Mouse (Mus musculus): ENCODE measurements around the gene Plxna2. TPM values are rescaled to one million over a fixed set of nuclear protein-coding genes. Genes with fewer than 3 reads are reported as not detected.

Gene Plxna2
- 1.2 TPM in 2 replicates for polyA plus RNA-seq (2012; rRNA removed)

GRCm38 (mm10) chr1:194617918-194618317 is at the start of gene Plxna2:
TSS of gene Plxna2 (plus strand) at chr1:194618218.
- Histone ChIP-seq H3K36me3 (ENCODE audit: control insufficient read depth, insufficient read depth, low read length) (no peaks in the 10 kb centered on the region), H3K27me3 (ENCODE audit: control insufficient read depth, insufficient read depth, low read length) (peaks cover 4% of the 10 kb centered on the region; the same call in 1 of the 2 replicates), H3K27ac (ENCODE audit: insufficient read depth, low read length) (no peak within 1 kb of the TSS), H3K4me3 (ENCODE audit: extremely low read depth, insufficient read depth, insufficient read length) (no peak within 1 kb of the TSS), H3K4me1 (ENCODE audit: control insufficient read depth, insufficient read depth, insufficient read length) (no peaks in the 10 kb centered on the region)
- DNase-seq (ENCODE audit: low read depth in 1 of 2, low spot score in 2 of 2), result no peak
- 90% methylated on average over 2 of the region's 2 CpGs for WGBS
- TF ChIP-seq POLR2A (IDR thresholded peaks at IDR 0.05; ENCODE audit: low read depth, low read length) (no peak), CTCF (IDR thresholded peaks at IDR 0.05; ENCODE audit: extremely low read depth, insufficient read depth, insufficient read length, insufficient replicate concordance) (no peak)

- Histone ChIP-seq H3K4me3 (ENCODE audit: extremely low read depth, insufficient read depth, insufficient read length) (no peak overlapping the region), H3K36me3 (ENCODE audit: control insufficient read depth, insufficient read depth, low read length) (no peaks in the 10 kb centered on the region), H3K27ac (ENCODE audit: insufficient read depth, low read length) (no peak overlapping the region), H3K4me1 (ENCODE audit: control insufficient read depth, insufficient read depth, insufficient read length) (no peaks in the 10 kb centered on the region), H3K27me3 (ENCODE audit: control insufficient read depth, insufficient read depth, low read length) (no peaks in the 10 kb centered on the region)
- WGBS, result 64% methylated on average over 3 of the region's 3 CpGs
- DNase-seq (ENCODE audit: low read depth in 1 of 2, low spot score in 2 of 2), result no peak
- no peak for TF ChIP-seq POLR2A (IDR thresholded peaks at IDR 0.05; ENCODE audit: low read depth, low read length)
Observed at GRCm38 (mm10) chr1:194573870-194574269, 44.1 kb upstream of the Plxna2 start.

DNA sequence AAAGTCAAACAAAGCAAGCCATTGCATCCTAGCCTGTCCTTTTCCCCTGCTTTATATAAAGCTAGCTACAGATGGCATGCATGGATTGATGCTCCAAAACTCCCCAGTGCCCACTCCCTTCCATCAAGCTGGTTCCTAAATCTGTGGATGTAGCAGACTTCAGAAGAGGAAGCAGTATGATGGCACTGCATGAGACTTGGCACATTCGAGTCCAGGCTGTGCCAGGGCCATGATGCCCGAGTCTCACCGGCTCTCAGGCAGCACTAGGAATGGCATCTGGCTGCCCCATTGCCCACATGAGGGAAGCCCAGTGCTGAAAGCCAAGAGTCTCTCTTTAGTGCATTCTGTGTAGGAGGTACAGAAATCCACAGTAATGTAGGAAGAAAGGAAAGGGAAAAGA is 39.7 kb upstream of the Plxna2 start:
- H3K4me3 ChIP-seq (ENCODE audit: extremely low read depth, insufficient read depth, insufficient read length), result no peak overlapping the region
- TF ChIP-seq CTCF (IDR thresholded peaks at IDR 0.05; ENCODE audit: extremely low read depth, insufficient read depth, insufficient read length, insufficient replicate concordance) (no peak), POLR2A (IDR thresholded peaks at IDR 0.05; ENCODE audit: low read depth, low read length) (no peak)

GRCm38 (mm10) chr1:194580539-194580938 is 37.5 kb upstream of the Plxna2 start:
- Histone ChIP-seq H3K27me3 (ENCODE audit: control insufficient read depth, insufficient read depth, low read length) (no peaks in the 10 kb centered on the region), H3K4me1 (ENCODE audit: control insufficient read depth, insufficient read depth, insufficient read length) (no peaks in the 10 kb centered on the region), H3K4me3 (ENCODE audit: extremely low read depth, insufficient read depth, insufficient read length) (no peak overlapping the region), H3K27ac (ENCODE audit: insufficient read depth, low read length) (no peak overlapping the region), H3K36me3 (ENCODE audit: control insufficient read depth, insufficient read depth, low read length) (no peaks in the 10 kb centered on the region)
- no peak for DNase-seq (ENCODE audit: low read depth in 1 of 2, low spot score in 2 of 2)
- no peak for TF ChIP-seq CTCF (IDR thresholded peaks at IDR 0.05; ENCODE audit: extremely low read depth, insufficient read depth, insufficient read length, insufficient replicate concordance)
- TF ChIP-seq POLR2A (IDR thresholded peaks at IDR 0.05; ENCODE audit: low read depth, low read length), result no peak

More for the DNA sequence above, 39.7 kb upstream of the Plxna2 start:
- Histone ChIP-seq H3K27ac (ENCODE audit: insufficient read depth, low read length) (no peak overlapping the region), H3K27me3 (ENCODE audit: control insufficient read depth, insufficient read depth, low read length) (no peaks in the 10 kb centered on the region), H3K4me1 (ENCODE audit: control insufficient read depth, insufficient read depth, insufficient read length) (no peaks in the 10 kb centered on the region), H3K36me3 (ENCODE audit: control insufficient read depth, insufficient read depth, low read length) (no peaks in the 10 kb centered on the region)
- WGBS, result 80% methylated on average over 3 of the region's 3 CpGs
- DNase-seq (ENCODE audit: low read depth in 1 of 2, low spot score in 2 of 2), result no peak

GRCm38 (mm10) chr1:194586670-194587069 is 31.3 kb upstream of the Plxna2 start:
- H3K4me3 ChIP-seq (ENCODE audit: extremely low read depth, insufficient read depth, insufficient read length), result no peak overlapping the region
- TF ChIP-seq POLR2A (IDR thresholded peaks at IDR 0.05; ENCODE audit: low read depth, low read length), result no peak
- no peak for TF ChIP-seq CTCF (IDR thresholded peaks at IDR 0.05; ENCODE audit: extremely low read depth, insufficient read depth, insufficient read length, insufficient replicate concordance)
- DNase-seq (ENCODE audit: low read depth in 1 of 2, low spot score in 2 of 2), result no peak
- no peaks in the 10 kb centered on the region for H3K27me3 ChIP-seq (ENCODE audit: control insufficient read depth, insufficient read depth, low read length)
- no peaks in the 10 kb centered on the region for H3K36me3 ChIP-seq (ENCODE audit: control insufficient read depth, insufficient read depth, low read length)
- H3K27ac ChIP-seq (ENCODE audit: insufficient read depth, low read length), result no peak overlapping the region
- 86% methylated on average over 1 of the region's 1 CpGs for WGBS
- no peaks in the 10 kb centered on the region for H3K4me1 ChIP-seq (ENCODE audit: control insufficient read depth, insufficient read depth, insufficient read length)

GRCm38 (mm10) chr1:194587532-194587931 is 30.5 kb upstream of the Plxna2 start:
- no peak for DNase-seq (ENCODE audit: low read depth in 1 of 2, low spot score in 2 of 2)

GRCm38 (mm10) chr1:194587956-194588668 is 29.9 kb upstream of the Plxna2 start:
- WGBS, result 27% methylated on average over 1 of the region's 1 CpGs
- Histone ChIP-seq H3K27ac (ENCODE audit: insufficient read depth, low read length) (no peak overlapping the region), H3K27me3 (ENCODE audit: control insufficient read depth, insufficient read depth, low read length) (no peaks in the 10 kb centered on the region), H3K4me1 (ENCODE audit: control insufficient read depth, insufficient read depth, insufficient read length) (no peaks in the 10 kb centered on the region), H3K36me3 (ENCODE audit: control insufficient read depth, insufficient read depth, low read length) (no peaks in the 10 kb centered on the region), H3K4me3 (ENCODE audit: extremely low read depth, insufficient read depth, insufficient read length) (no peak overlapping the region)
- no peak for DNase-seq (ENCODE audit: low read depth in 1 of 2, low spot score in 2 of 2)
- no peak for TF ChIP-seq POLR2A (IDR thresholded peaks at IDR 0.05; ENCODE audit: low read depth, low read length)
- no peak for TF ChIP-seq CTCF (IDR thresholded peaks at IDR 0.05; ENCODE audit: extremely low read depth, insufficient read depth, insufficient read length, insufficient replicate concordance)

More at GRCm38 (mm10) chr1:194587532-194587931, 30.5 kb upstream of the Plxna2 start:
- Histone ChIP-seq H3K4me3 (ENCODE audit: extremely low read depth, insufficient read depth, insufficient read length) (no peak overlapping the region), H3K27ac (ENCODE audit: insufficient read depth, low read length) (no peak overlapping the region), H3K36me3 (ENCODE audit: control insufficient read depth, insufficient read depth, low read length) (no peaks in the 10 kb centered on the region), H3K27me3 (ENCODE audit: control insufficient read depth, insufficient read depth, low read length) (no peaks in the 10 kb centered on the region), H3K4me1 (ENCODE audit: control insufficient read depth, insufficient read depth, insufficient read length) (no peaks in the 10 kb centered on the region)
- TF ChIP-seq CTCF (IDR thresholded peaks at IDR 0.05; ENCODE audit: extremely low read depth, insufficient read depth, insufficient read length, insufficient replicate concordance) (no peak), POLR2A (IDR thresholded peaks at IDR 0.05; ENCODE audit: low read depth, low read length) (no peak)

All from spleen, adult 2 months (tissue).